Mouse (Mus musculus): ENCODE measurements around the gene Gnb4. TPM values are rescaled to one million over a fixed set of nuclear protein-coding genes. Genes with fewer than 3 reads are reported as not detected.

Gnb4 gene
- polyA plus RNA-seq, 1 experiment from 2014 or later: 47.3 TPM

DNA sequence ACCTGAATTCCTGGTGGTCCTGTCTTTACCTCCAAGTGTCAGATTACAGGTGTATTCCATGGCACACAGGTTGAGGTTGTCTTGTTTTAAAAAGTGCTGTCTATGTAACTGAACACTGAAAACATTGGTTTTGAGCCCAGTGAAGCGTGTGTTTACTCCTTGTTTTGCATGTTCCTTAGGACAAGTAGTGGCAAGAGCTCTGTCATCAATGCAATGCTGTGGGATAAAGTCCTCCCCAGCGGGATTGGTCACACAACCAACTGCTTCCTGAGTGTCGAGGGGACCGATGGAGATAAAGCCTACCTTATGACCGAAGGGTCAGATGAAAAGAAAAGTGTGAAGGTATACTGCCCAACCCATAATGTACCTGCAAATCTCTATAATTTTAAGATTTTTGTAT is 78.3 kb downstream of the Gnb4 start:
- H3K9me3 ChIP-seq (replicated peaks; ENCODE audit: control insufficient read depth, low read length): no peaks in the 10 kb centered on the region
- WGBS: 93% methylated on average over 5 of the region's 5 CpGs
- H3K27ac ChIP-seq (replicated peaks; ENCODE audit: low read depth, low read length): no peak overlapping the region
- H3K4me1 ChIP-seq (ENCODE audit: control insufficient read depth, insufficient read depth, low read length): no peaks in the 10 kb centered on the region
- H3K4me3 ChIP-seq (ENCODE audit: low read depth, low read length): no peak overlapping the region
- no peak for DNase-seq (ENCODE audit: low spot score)
- no peak overlapping the region for H3K4me2 ChIP-seq (ENCODE audit: low read depth, low read length)
- no peak overlapping the region for H3K9ac ChIP-seq (replicated peaks; ENCODE audit: low read length)
- H3K36me3 ChIP-seq (replicated peaks; ENCODE audit: control insufficient read depth, insufficient read depth, low read depth, low read length): no peaks in the 10 kb centered on the region
- no peak for ATAC-seq (replicated peaks; ENCODE audit: insufficient number of reproducible peaks, low FRiP score, low TSS enrichment, low read depth)
- no peaks in the 10 kb centered on the region for H3K27me3 ChIP-seq (ENCODE audit: control insufficient read depth, insufficient read depth, low read length)

DNA sequence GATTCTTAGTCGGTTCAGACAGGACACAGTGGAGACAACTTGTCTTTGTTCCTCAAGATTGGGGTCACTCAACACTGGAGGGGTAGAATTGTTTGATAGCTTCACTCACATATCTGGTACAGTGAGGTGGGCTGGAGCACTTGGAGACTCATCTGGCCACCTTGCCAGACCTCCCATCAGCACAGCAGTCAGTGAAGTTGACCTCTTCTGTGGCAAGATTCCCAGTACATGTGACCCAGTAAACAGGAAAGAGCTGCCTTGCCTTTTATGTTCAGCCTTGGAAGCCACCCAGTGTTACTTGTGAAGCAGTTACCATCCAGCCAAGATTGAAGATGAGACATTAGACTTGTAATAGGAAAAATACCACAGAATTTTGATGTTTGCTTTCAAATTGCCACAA is 78.8 kb downstream of the Gnb4 start:
- DNase-seq (ENCODE audit: low spot score) (no peak), ATAC-seq (replicated peaks; ENCODE audit: insufficient number of reproducible peaks, low FRiP score, low TSS enrichment, low read depth) (no peak)
- Histone ChIP-seq H3K27ac (replicated peaks; ENCODE audit: low read depth, low read length) (no peak overlapping the region), H3K27me3 (ENCODE audit: control insufficient read depth, insufficient read depth, low read length) (no peaks in the 10 kb centered on the region), H3K9me3 (replicated peaks; ENCODE audit: control insufficient read depth, low read length) (no peaks in the 10 kb centered on the region), H3K36me3 (replicated peaks; ENCODE audit: control insufficient read depth, insufficient read depth, low read depth, low read length) (no peaks in the 10 kb centered on the region), H3K9ac (replicated peaks; ENCODE audit: low read length) (no peak overlapping the region), H3K4me3 (ENCODE audit: low read depth, low read length) (no peak overlapping the region), H3K4me2 (ENCODE audit: low read depth, low read length) (no peak overlapping the region), H3K4me1 (ENCODE audit: control insufficient read depth, insufficient read depth, low read length) (no peaks in the 10 kb centered on the region)
- WGBS: 69% methylated on average over 1 of the region's 1 CpGs

DNA sequence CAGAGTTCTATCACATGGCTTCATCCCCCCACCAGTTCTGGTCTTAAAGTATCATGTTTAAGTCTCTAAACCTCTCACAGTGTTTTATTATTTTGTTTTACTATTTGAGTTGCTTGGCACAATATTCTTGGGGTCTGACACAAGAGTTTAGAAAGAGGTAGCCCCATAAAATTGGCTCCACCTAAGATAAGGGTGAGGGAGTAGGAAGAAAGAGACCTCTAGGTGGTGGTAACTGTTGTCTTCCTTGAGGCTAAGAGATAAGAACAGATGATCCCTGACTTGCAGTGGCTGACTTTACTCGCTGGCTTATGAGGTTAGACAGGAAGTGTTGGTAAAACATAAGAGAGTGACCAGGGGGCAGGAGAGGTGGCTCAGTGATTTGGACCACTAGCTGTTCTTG is 80.7 kb downstream of the Gnb4 start:
- H3K4me1 ChIP-seq (ENCODE audit: control insufficient read depth, insufficient read depth, low read length): no peaks in the 10 kb centered on the region
- no peaks in the 10 kb centered on the region for H3K9me3 ChIP-seq (replicated peaks; ENCODE audit: control insufficient read depth, low read length)
- ATAC-seq (replicated peaks; ENCODE audit: insufficient number of reproducible peaks, low FRiP score, low TSS enrichment, low read depth) (no peak), DNase-seq (ENCODE audit: low spot score) (no peak)
- H3K27me3 ChIP-seq (ENCODE audit: control insufficient read depth, insufficient read depth, low read length): no peaks in the 10 kb centered on the region
- H3K36me3 ChIP-seq (replicated peaks; ENCODE audit: control insufficient read depth, insufficient read depth, low read depth, low read length): no peaks in the 10 kb centered on the region
- no peak overlapping the region for H3K9ac ChIP-seq (replicated peaks; ENCODE audit: low read length)
- 67% methylated on average over 1 of the region's 1 CpGs for WGBS
- H3K27ac ChIP-seq (replicated peaks; ENCODE audit: low read depth, low read length): no peak overlapping the region
- H3K4me2 ChIP-seq (ENCODE audit: low read depth, low read length): no peak overlapping the region
- H3K4me3 ChIP-seq (ENCODE audit: low read depth, low read length): no peak overlapping the region

Other genes starting within 250 kb of the Gnb4 start
- 18.0 and 23.3 TPM in 2 replicates for gene Pik3ca, start 218.9 kb downstream of the Gnb4 start, polyA plus RNA-seq (2014; fragmentation: Nextera tagmentation; extraction: Ambion mirVana)
- not detected in 2 replicates for gene Kcnmb3, start 124.4 kb downstream of the Gnb4 start, polyA plus RNA-seq (2014; fragmentation: Nextera tagmentation; extraction: Ambion mirVana)
- gene Zfp639, start 106.3 kb downstream of the Gnb4 start, polyA plus RNA-seq (2014; fragmentation: Nextera tagmentation; extraction: Ambion mirVana): 51.7 and 54.3 TPM in 2 replicates
- gene Mfn1, start 87.1 kb downstream of the Gnb4 start, polyA plus RNA-seq (2014; fragmentation: Nextera tagmentation; extraction: Ambion mirVana): 28.9 and 36.5 TPM in 2 replicates
- 265 and 285 TPM in 2 replicates for gene Actl6a, start 89.7 kb upstream of the Gnb4 start, polyA plus RNA-seq (2014; fragmentation: Nextera tagmentation; extraction: Ambion mirVana)
- 333 and 337 TPM in 2 replicates for gene Ndufb5, start 120.4 kb upstream of the Gnb4 start, polyA plus RNA-seq (2014; fragmentation: Nextera tagmentation; extraction: Ambion mirVana)
- gene Mrpl47, start 121.0 kb upstream of the Gnb4 start, polyA plus RNA-seq (2014; fragmentation: Nextera tagmentation; extraction: Ambion mirVana): 41.9 and 50.4 TPM in 2 replicates
- 4.6 TPM in 2 replicates for gene Usp13, start 201.0 kb upstream of the Gnb4 start, polyA plus RNA-seq (2014; fragmentation: Nextera tagmentation; extraction: Ambion mirVana)

All from embryonic facial prominence, embryonic 11.5 days (tissue).